Mouse (Mus musculus) embryonic fibroblast, embryonic 13.5 days (primary cell): ENCODE results near the gene Actr8. TPM values are rescaled to one million over a fixed set of nuclear protein-coding genes. Genes with fewer than 3 reads are reported as not detected.
A peak's percentile ranks its signal among the peaks of the same experiment; 100 is the strongest.

Source experiments
- H3K27ac ChIP-seq: 2 replicates; pipeline ENCODE4 v1.5.1; 2012; ENCODE audit warnings: low read length, control low read depth, inconsistent platforms; ENCODE audit not compliant: insufficient read depth
- H3K4me1 ChIP-seq: 2 replicates; pipeline ENCODE4 v1.6.1; 2011; ENCODE audit warnings: low read length; ENCODE audit not compliant: control insufficient read depth, insufficient read depth
- H3K4me3 ChIP-seq: 2 replicates; pipeline ENCODE4 v1.5.1; 2011; ENCODE audit warnings: mild to moderate bottlenecking, control low read depth, low read length; ENCODE audit not compliant: insufficient read depth
- CTCF ChIP-seq: IDR thresholded peaks from 2 replicates; pipeline ENCODE4 v1.5.1; 2011; ENCODE audit warnings: mild to moderate bottlenecking, control low read depth, low read length, moderate library complexity, borderline replicate concordance; ENCODE audit not compliant: insufficient read depth
- POLR2A ChIP-seq: IDR thresholded peaks from 2 replicates; pipeline ENCODE4 v1.6.1; 2011; ENCODE audit warnings: low read depth, mild to moderate bottlenecking, control low read depth, low read length, moderate library complexity
- polyA plus RNA-seq: library from polyadenylated mRNA; stranded (reverse); fragments of >200 nt; gene quantifications from 2 replicates; pipeline ENCODE4 v1.2.4, GENCODE M21; 2011; ENCODE audit warnings: low read depth; ENCODE audit not compliant: missing spikeins, insufficient read length

The Actr8 gene
- polyA plus RNA-seq, 1 experiment = 25.5 TPM

- Histone ChIP-seq H3K27ac (no peak overlapping the region), H3K4me3 (peak overlapping the region; percentile 48), H3K4me1 (no peaks in the 10 kb centered on the region)
- TF ChIP-seq CTCF = no peak
Observed at GRCm38 (mm10) chr14:29967611-29968010, 10.5 kb upstream of the Actr8 start.

- Histone ChIP-seq H3K27ac (peak within 1 kb of the TSS; percentile 44), H3K4me3 (peak within 1 kb of the TSS; percentile 86)
- TF ChIP-seq CTCF = no peak
- TF ChIP-seq POLR2A = peak; percentile 79
Observed at GRCm38 (mm10) chr14:29968075-29968821, 9.9 kb upstream of the Actr8 start, which contains the start of gene Selenok. Gene Selenok, plus strand, starts transcription at chr14:29968308.

DNA sequence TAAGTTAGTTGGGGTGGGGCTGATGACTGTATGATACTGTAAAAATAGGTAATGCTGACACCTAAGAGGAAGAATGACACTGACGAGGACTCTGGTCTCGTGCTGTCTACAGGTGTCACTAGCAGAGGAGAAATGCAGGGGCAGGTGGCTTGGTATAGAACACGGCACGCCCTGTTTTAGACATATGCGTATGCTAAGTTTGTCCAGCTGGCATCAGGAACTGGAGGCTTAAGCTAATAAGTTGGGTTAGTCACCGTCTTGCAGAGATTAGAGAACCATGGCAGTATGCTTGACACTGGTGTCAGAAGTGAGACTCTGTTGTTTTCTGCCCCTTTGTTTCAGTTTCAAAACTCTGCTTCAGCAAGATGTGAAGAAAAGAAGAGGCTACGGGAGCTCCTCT is 6.7 kb upstream of the Actr8 start:
- TF ChIP-seq CTCF (no peak), POLR2A (no peak)
- Histone ChIP-seq H3K27ac (no peak overlapping the region), H3K4me3 (no peak overlapping the region), H3K4me1 (no peaks in the 10 kb centered on the region)

More at GRCm38 (mm10) chr14:29968075-29968821, 9.9 kb upstream of the Actr8 start, which contains the start of gene Selenok:
- no peaks in the 10 kb centered on the region for H3K4me1 ChIP-seq

DNA sequence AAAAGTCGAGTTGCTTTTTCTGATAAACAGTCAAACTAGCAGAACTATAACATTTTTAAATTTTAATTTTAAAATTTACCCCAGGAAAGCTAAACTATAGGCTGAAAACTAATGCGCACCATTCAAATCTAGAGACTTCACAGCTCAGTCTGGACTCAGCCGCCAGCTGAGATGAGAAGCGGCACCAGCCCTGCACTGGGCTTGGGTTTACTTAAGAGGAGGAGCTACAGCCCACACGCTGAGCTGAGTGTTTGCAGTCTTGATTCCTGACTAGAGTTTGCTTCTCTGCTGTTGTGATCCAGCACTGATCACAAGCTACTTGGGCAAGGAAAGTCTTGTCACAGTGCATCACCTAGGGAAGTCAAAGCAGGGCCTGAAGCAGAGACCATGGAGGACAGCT is 6.1 kb upstream of the Actr8 start:
- TF ChIP-seq POLR2A = no peak
- no peak for TF ChIP-seq CTCF
- H3K4me3 ChIP-seq = no peak overlapping the region
- H3K27ac ChIP-seq = no peak overlapping the region
- no peaks in the 10 kb centered on the region for H3K4me1 ChIP-seq

DNA sequence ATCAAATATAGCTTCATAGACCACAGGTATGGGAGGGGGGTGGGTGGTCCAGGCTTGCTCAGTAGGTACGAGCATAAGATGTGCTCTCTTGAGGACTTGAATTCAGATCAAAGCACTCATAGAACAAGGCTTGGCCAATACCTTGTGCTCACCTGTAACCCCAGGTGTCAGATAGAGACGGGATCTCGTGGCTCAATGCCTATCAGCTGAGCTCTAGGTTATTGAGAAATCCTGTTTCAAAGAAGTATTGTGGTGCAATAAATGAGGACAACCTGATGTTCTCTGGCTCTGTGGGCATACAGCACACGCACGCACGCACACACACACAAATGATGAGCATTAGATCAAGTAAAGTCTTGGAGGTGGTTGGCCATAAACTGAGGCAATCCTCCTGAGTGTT is 1.2 kb upstream of the Actr8 start:
- H3K4me3 ChIP-seq = no peak overlapping the region
- H3K4me1 ChIP-seq = no peaks in the 10 kb centered on the region; the same call in 1 of the 2 replicates
- H3K27ac ChIP-seq = no peak overlapping the region
- TF ChIP-seq CTCF (no peak), POLR2A (no peak)

- H3K4me1 ChIP-seq = no peaks in the 10 kb centered on the region; the same call in 1 of the 2 replicates
Observed at GRCm38 (mm10) chr14:29980447-29981205, 2.5 kb downstream of the Actr8 start.

DNA sequence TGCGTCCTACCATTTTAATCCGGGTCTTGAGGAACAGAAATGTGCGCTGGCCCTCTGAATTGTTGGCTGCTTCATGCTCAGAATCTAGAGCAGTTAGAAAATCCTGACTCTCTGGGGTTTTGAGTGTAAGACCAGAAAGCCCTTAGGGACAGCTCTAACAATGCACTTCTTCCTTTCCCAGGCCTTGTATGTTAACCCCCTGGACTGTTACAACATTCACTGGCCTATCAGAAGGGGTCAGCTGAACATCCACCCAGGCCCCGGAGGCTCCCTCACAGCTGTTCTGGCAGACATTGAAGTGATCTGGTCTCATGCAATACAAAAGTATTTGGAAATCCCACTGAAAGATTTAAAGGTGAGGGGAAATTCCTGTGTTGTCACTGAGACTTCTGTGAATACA is 8.0 kb downstream of the Actr8 start:
- no peaks in the 10 kb centered on the region for H3K4me1 ChIP-seq
- H3K27ac ChIP-seq = no peak overlapping the region
- no peak overlapping the region for H3K4me3 ChIP-seq
- no peak for TF ChIP-seq POLR2A
- no peak for TF ChIP-seq CTCF

More at GRCm38 (mm10) chr14:29980447-29981205, 2.5 kb downstream of the Actr8 start:
- H3K4me3 ChIP-seq = no peak overlapping the region
- no peak overlapping the region for H3K27ac ChIP-seq
- TF ChIP-seq POLR2A (no peak), CTCF (no peak)

- TF ChIP-seq CTCF = no peak
- TF ChIP-seq POLR2A = no peak
- Histone ChIP-seq H3K4me1 (no peaks in the 10 kb centered on the region), H3K4me3 (no peak overlapping the region), H3K27ac (no peak overlapping the region)
Observed at GRCm38 (mm10) chr14:29987276-29987675, 9.1 kb downstream of the Actr8 start.

GRCm38 (mm10) chr14:29987739-29988138 is 9.6 kb downstream of the Actr8 start:
- TF ChIP-seq CTCF (no peak), POLR2A (no peak)
- no peak overlapping the region for H3K4me3 ChIP-seq
- H3K4me1 ChIP-seq = no peaks in the 10 kb centered on the region
- no peak overlapping the region for H3K27ac ChIP-seq

DNA sequence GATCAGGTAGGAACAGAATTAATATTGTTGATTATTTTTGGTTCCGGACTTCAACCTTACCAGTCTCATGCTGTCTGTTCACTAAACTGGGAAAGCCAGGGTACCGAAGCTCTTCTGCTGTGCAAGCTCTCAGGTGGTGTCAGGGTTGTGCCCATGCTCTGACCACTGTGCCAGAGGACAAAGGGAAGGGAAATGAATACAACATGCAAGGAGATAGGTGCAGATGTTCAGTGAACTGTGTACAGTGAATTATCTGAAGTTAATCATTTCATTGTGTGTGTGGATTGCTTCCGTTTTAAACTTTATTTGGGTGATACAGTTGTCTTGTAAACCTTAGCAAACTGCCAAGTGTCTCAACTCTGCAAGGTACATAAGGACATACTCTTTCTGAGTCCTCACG is 10.2 kb downstream of the Actr8 start:
- TF ChIP-seq POLR2A (no peak), CTCF (no peak)
- H3K27ac ChIP-seq = no peak overlapping the region

More for the DNA sequence above, 10.2 kb downstream of the Actr8 start:
- H3K4me1 ChIP-seq = no peaks in the 10 kb centered on the region
- H3K4me3 ChIP-seq = no peak overlapping the region
